Mouse (Mus musculus): ENCODE data around the gene Iqschfp. TPM values are rescaled to one million over a fixed set of nuclear protein-coding genes. Genes with fewer than 3 reads are reported as not detected.

Iqschfp gene
- polyA plus RNA-seq, 1 experiment from 2014 or later: not detected

DNA sequence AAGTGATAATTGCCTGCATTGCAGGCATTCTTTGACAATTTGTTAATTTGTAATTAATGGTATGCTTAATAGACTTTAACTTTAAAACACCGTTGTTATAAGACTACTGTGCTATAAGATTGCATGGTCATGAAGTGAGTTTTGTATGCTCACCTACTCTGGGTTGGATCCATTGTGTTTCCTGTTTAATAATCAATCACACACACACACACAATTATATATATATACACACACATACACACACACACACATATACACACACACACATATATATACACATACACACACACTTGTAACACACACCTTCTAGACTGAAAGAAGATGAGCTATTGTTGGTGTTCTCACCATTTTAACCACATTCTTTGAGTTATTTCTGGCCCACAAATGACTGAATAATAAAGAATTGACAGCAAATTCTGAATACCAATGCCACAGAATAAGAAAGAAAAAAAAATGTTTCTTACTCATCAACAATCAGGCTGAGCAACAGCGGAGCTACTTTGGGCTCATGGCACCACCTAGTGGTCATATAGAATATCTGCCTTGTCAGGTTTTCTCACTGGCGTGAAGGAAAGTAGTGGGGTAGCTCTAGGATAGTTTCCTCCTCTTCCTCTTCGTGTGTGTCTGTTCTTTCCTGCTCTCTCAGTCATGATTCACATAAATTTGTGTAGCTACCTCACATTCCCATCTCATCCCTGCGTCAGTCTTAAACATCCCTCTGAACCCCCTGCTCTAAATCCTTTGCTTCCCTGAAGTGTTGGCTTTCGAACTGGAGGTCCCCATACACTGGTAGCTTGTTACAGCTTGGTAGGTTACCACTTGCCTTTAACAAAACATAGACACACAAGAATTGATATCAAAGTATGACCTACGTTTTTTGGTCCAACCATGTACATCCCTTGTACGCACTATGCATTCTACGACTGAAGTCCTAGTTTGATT lies 153.7 kb downstream of the Iqschfp start:
- no peaks in the 10 kb centered on the region for H3K9me3 ChIP-seq (replicated peaks; ENCODE audit: control insufficient read depth, low read length)
- H3K4me2 ChIP-seq (ENCODE audit: low read depth, low read length): no peak overlapping the region
- WGBS (ENCODE audit: insufficient replicate concordance): 41% methylated on average over 9 of the region's 9 CpGs
- no peak for ATAC-seq (ENCODE audit: low read depth)
- no peaks in the 10 kb centered on the region for H3K27me3 ChIP-seq (ENCODE audit: control insufficient read depth, insufficient read depth, low read depth, low read length)
- no peak overlapping the region for H3K9ac ChIP-seq (ENCODE audit: low read depth, low read length)
- H3K4me3 ChIP-seq (ENCODE audit: low read depth, low read length): no peak overlapping the region
- no peaks in the 10 kb centered on the region for H3K4me1 ChIP-seq (ENCODE audit: control insufficient read depth, low read depth, low read length)
- no peak overlapping the region for H3K27ac ChIP-seq (ENCODE audit: low read length)
- no peaks in the 10 kb centered on the region for H3K36me3 ChIP-seq (ENCODE audit: control insufficient read depth, insufficient read depth)

- Histone ChIP-seq H3K4me1 (ENCODE audit: control insufficient read depth, low read depth, low read length) (no peaks in the 10 kb centered on the region), H3K36me3 (ENCODE audit: control insufficient read depth, insufficient read depth) (no peaks in the 10 kb centered on the region), H3K4me3 (ENCODE audit: low read depth, low read length) (no peak overlapping the region), H3K9me3 (replicated peaks; ENCODE audit: control insufficient read depth, low read length) (no peaks in the 10 kb centered on the region), H3K4me2 (ENCODE audit: low read depth, low read length) (no peak overlapping the region), H3K9ac (ENCODE audit: low read depth, low read length) (no peak overlapping the region), H3K27me3 (ENCODE audit: control insufficient read depth, insufficient read depth, low read depth, low read length) (no peaks in the 10 kb centered on the region), H3K27ac (ENCODE audit: low read length) (no peak overlapping the region)
- ATAC-seq (ENCODE audit: low read depth): no peak
- WGBS (ENCODE audit: insufficient replicate concordance): 37% methylated on average over 2 of the region's 2 CpGs
These were observed 161.5 kb downstream of the Iqschfp start for GRCm38 (mm10) chr3:68053538-68053937.

GRCm38 (mm10) chr3:68055071-68055470 lies 163.0 kb downstream of the Iqschfp start:
- ATAC-seq (ENCODE audit: low read depth): no peak
- no peaks in the 10 kb centered on the region for H3K36me3 ChIP-seq (ENCODE audit: control insufficient read depth, insufficient read depth)
- 43% methylated on average over 13 of the region's 13 CpGs for WGBS (ENCODE audit: insufficient replicate concordance)

DNA sequence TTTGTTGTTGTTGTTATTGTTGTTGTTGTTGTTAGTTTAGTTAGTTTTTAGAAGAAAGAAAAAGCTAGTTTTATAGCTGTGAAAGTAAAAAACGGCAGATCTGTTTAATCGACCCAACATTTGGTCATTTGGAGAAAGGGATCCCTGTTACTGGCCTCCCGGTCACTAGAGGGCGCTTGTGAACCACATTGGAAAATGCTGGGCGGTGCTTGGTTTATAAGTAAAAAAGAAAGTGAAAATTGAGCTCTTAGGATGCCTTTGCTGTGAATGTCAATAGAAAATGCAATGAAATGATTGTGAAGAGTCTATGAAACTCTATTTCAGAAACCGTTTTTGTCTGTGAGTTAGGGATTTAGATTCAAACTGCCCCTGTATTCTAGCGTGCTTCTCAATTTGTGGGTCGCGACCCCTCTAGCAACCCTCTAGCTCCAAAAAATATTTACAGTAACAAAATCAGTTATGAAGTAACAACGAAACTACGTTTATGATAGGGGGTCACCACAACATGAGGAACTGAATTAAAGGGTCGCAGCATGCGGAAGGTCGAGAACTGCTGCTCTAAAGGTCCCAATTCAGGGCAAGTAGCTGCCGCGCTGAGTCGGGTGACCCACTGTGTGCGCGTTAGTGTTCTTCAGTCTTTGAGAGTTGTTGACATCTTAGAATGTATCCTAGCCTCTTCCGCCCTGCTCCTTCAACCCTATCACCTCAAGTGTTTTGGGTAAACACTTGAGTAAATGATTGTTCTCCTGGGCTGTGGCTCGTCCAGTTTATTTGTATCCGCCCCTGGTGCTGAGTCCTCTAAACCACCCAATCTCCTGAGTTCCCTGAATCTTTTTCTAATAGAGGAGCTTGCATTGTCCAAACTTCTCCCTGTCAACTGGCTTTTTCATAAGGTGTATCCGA lies 164.6 kb downstream of the Iqschfp start:
- Histone ChIP-seq H3K27me3 (ENCODE audit: control insufficient read depth, insufficient read depth, low read depth, low read length) (no peaks in the 10 kb centered on the region), H3K4me2 (ENCODE audit: low read depth, low read length) (peak overlapping the region; percentile 49), H3K27ac (ENCODE audit: low read length) (no peak overlapping the region), H3K4me3 (ENCODE audit: low read depth, low read length) (peak overlapping the region; percentile 47), H3K4me1 (ENCODE audit: control insufficient read depth, low read depth, low read length) (no peaks in the 10 kb centered on the region), H3K36me3 (ENCODE audit: control insufficient read depth, insufficient read depth) (no peaks in the 10 kb centered on the region), H3K9ac (ENCODE audit: low read depth, low read length) (no peak overlapping the region), H3K9me3 (replicated peaks; ENCODE audit: control insufficient read depth, low read length) (no peaks in the 10 kb centered on the region)
- ATAC-seq (ENCODE audit: low read depth): no peak
- 48% methylated on average over 23 of the region's 23 CpGs for WGBS (ENCODE audit: insufficient replicate concordance)

More at GRCm38 (mm10) chr3:68055071-68055470, 163.0 kb downstream of the Iqschfp start:
- no peak overlapping the region for H3K27ac ChIP-seq (ENCODE audit: low read length)
- H3K4me2 ChIP-seq (ENCODE audit: low read depth, low read length): no peak overlapping the region
- H3K9me3 ChIP-seq (replicated peaks; ENCODE audit: control insufficient read depth, low read length): no peaks in the 10 kb centered on the region
- no peaks in the 10 kb centered on the region for H3K27me3 ChIP-seq (ENCODE audit: control insufficient read depth, insufficient read depth, low read depth, low read length)
- H3K4me3 ChIP-seq (ENCODE audit: low read depth, low read length): no peak overlapping the region
- H3K4me1 ChIP-seq (ENCODE audit: control insufficient read depth, low read depth, low read length): no peaks in the 10 kb centered on the region
- H3K9ac ChIP-seq (ENCODE audit: low read depth, low read length): no peak overlapping the region

DNA sequence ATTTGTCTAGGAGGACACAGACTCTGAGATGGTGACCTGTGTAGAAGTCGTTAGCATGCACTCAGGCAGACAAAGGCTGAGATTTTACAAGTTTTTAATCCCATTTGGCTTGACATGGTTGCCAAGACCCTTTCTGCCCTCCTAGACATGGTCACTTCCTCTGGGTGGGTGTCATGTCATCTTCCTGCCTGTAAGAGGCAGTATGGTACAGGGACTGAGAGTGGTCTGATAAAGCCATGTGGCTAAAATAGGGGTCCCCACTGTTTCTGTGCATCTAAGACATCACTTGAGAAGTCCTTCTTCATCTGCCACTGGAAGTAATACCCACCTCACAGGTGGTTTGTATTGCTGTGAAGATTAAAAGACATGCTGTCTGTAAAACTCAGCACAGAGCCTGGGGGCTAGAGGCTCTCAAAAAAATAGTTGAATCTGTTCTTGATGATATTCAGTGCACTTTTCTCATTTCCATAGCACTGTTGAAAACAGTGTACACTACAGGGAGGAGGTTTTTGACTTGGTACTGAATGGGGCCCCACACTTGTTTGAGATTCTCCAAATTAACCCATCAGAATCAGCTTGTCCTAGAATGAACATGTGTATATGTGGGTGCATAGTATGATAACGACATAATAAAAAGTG lies 167.2 kb downstream of the Iqschfp start:
- no peak for ATAC-seq (ENCODE audit: low read depth)
- no peak overlapping the region for H3K4me2 ChIP-seq (ENCODE audit: low read depth, low read length)
- H3K9ac ChIP-seq (ENCODE audit: low read depth, low read length): no peak overlapping the region
- H3K27ac ChIP-seq (ENCODE audit: low read length): no peak overlapping the region
- H3K4me1 ChIP-seq (ENCODE audit: control insufficient read depth, low read depth, low read length): no peaks in the 10 kb centered on the region
- no peaks in the 10 kb centered on the region for H3K9me3 ChIP-seq (replicated peaks; ENCODE audit: control insufficient read depth, low read length)
- 41% methylated on average over 2 of the region's 2 CpGs for WGBS (ENCODE audit: insufficient replicate concordance)
- H3K4me3 ChIP-seq (ENCODE audit: low read depth, low read length): no peak overlapping the region
- H3K27me3 ChIP-seq (ENCODE audit: control insufficient read depth, insufficient read depth, low read depth, low read length): no peaks in the 10 kb centered on the region
- H3K36me3 ChIP-seq (ENCODE audit: control insufficient read depth, insufficient read depth): no peaks in the 10 kb centered on the region

DNA sequence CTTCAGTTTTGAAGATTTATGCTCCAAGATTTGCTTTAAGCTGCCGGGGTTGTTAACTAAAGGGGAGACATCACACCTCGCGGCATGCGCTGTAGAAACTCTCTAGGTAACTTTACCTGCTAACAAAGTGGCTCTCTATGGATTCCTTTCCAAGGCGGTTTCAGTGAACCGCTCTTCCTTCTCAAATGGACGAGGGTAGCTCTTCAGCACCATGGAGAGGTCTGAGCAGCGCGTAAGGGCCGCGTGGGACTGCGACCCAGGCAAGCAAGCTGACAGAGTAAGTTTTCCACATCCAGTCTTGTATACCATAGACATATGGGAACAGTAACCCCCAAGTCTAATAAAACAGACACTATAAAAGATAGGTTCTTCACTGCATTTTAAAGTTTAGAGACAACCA lies 172.7 kb downstream of the Iqschfp start, which contains the start of gene Schip1:
TSS of gene Schip1 (plus strand) at position 72 of the 400 bp plus-strand sequence.
- no peak within 1 kb of the TSS for H3K4me3 ChIP-seq (ENCODE audit: low read depth, low read length)
- H3K36me3 ChIP-seq (ENCODE audit: control insufficient read depth, insufficient read depth): no peaks in the 10 kb centered on the region
- ATAC-seq (ENCODE audit: low read depth): no peak
- no peak within 1 kb of the TSS for H3K4me2 ChIP-seq (ENCODE audit: low read depth, low read length)
- H3K27ac ChIP-seq (ENCODE audit: low read length): no peak within 1 kb of the TSS
- H3K9ac ChIP-seq (ENCODE audit: low read depth, low read length): no peak within 1 kb of the TSS
- H3K9me3 ChIP-seq (replicated peaks; ENCODE audit: control insufficient read depth, low read length): no peaks in the 10 kb centered on the region
- 35% methylated on average over 12 of the region's 12 CpGs for WGBS (ENCODE audit: insufficient replicate concordance)
- no peaks in the 10 kb centered on the region for H3K27me3 ChIP-seq (ENCODE audit: control insufficient read depth, insufficient read depth, low read depth, low read length)
- H3K4me1 ChIP-seq (ENCODE audit: control insufficient read depth, low read depth, low read length): no peaks in the 10 kb centered on the region

- no peak overlapping the region for H3K4me3 ChIP-seq (ENCODE audit: low read depth, low read length)
- ATAC-seq (ENCODE audit: low read depth): no peak
- H3K36me3 ChIP-seq (ENCODE audit: control insufficient read depth, insufficient read depth): no peaks in the 10 kb centered on the region
- H3K9me3 ChIP-seq (replicated peaks; ENCODE audit: control insufficient read depth, low read length): no peaks in the 10 kb centered on the region
- H3K4me2 ChIP-seq (ENCODE audit: low read depth, low read length): no peak overlapping the region
- no peaks in the 10 kb centered on the region for H3K27me3 ChIP-seq (ENCODE audit: control insufficient read depth, insufficient read depth, low read depth, low read length)
- H3K9ac ChIP-seq (ENCODE audit: low read depth, low read length): no peak overlapping the region
- no peaks in the 10 kb centered on the region for H3K4me1 ChIP-seq (ENCODE audit: control insufficient read depth, low read depth, low read length)
- H3K27ac ChIP-seq (ENCODE audit: low read length): no peak overlapping the region
- 52% methylated on average over 9 of the region's 9 CpGs for WGBS (ENCODE audit: insufficient replicate concordance)
These were observed 179.7 kb downstream of the Iqschfp start for GRCm38 (mm10) chr3:68071395-68072386.

DNA sequence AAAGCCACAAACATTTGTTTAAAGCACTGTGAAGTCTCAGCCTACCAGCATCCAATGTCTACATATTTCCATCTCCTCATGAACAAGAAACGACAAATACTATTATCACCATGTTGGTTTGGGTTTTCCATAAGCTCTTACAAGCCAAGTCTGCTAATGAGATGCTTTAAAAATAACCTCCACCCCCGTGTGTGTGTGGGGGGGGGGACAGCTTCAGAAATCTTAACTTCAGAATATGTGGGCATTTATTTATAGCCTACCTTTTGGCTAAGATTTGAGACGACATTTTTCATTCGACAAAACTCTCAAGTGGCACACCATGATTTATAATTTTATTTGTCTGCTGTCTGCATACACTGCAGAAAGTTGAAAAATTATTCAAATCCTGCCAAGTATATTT lies 185.4 kb downstream of the Iqschfp start:
- no peak for ATAC-seq (ENCODE audit: low read depth)
- Histone ChIP-seq H3K27ac (ENCODE audit: low read length) (no peak overlapping the region), H3K4me1 (ENCODE audit: control insufficient read depth, low read depth, low read length) (no peaks in the 10 kb centered on the region), H3K9me3 (replicated peaks; ENCODE audit: control insufficient read depth, low read length) (no peaks in the 10 kb centered on the region), H3K4me2 (ENCODE audit: low read depth, low read length) (no peak overlapping the region), H3K9ac (ENCODE audit: low read depth, low read length) (no peak overlapping the region), H3K27me3 (ENCODE audit: control insufficient read depth, insufficient read depth, low read depth, low read length) (no peaks in the 10 kb centered on the region), H3K4me3 (ENCODE audit: low read depth, low read length) (no peak overlapping the region), H3K36me3 (ENCODE audit: control insufficient read depth, insufficient read depth) (no peaks in the 10 kb centered on the region)
- 47% methylated on average over 4 of the region's 4 CpGs for WGBS (ENCODE audit: insufficient replicate concordance)
